Mouse (Mus musculus) heart, adult 2 months (tissue): Measurements from ENCODE around the gene Chst12. TPM values are rescaled to one million over a fixed set of nuclear protein-coding genes. Genes with fewer than 3 reads are reported as not detected.
A peak's percentile ranks its signal among the peaks of the same experiment; 100 is the strongest.

Experiments used
- DNase-seq, 2 experiments: peaks; one replicate each; pipeline ENCODE4 v3.0.0; 2021
- H3K27ac ChIP-seq: fragments of 200-600 bp; 2 replicates; pipeline ENCODE4 v1.8.1; 2022
- H3K27me3 ChIP-seq: fragments of 200-500 bp; 2 replicates; pipeline ENCODE4 v1.6.1; 2012; ENCODE audit warnings: mild to moderate bottlenecking, low read length, inconsistent platforms, mixed read lengths; ENCODE audit not compliant: control insufficient read depth, insufficient read depth
- H3K36me3 ChIP-seq: fragments of 200-500 bp; 2 replicates; pipeline ENCODE4 v1.6.1; 2012; ENCODE audit warnings: low read length, inconsistent platforms; ENCODE audit not compliant: control insufficient read depth, insufficient read depth
- H3K4me1 ChIP-seq: fragments of 200-500 bp; 2 replicates; pipeline ENCODE4 v1.6.1; 2011; ENCODE audit warnings: low read length; ENCODE audit not compliant: control insufficient read depth, insufficient read depth
- H3K4me3 ChIP-seq: fragments of 200-600 bp; 2 replicates; pipeline ENCODE4 v1.8.1; 2022
- H3K79me2 ChIP-seq: fragments of 200-500 bp; replicated peaks from 2 replicates; pipeline ENCODE4 v1.6.1; 2012; ENCODE audit warnings: mild to moderate bottlenecking, inconsistent platforms, low read length, moderate library complexity, mixed read lengths; ENCODE audit not compliant: control insufficient read depth, insufficient read depth
- H3K9ac ChIP-seq: fragments of 200-500 bp; 2 replicates; pipeline ENCODE4 v1.6.1; 2012; ENCODE audit warnings: low read depth, mild to moderate bottlenecking, control low read depth, inconsistent platforms, low read length, mixed read lengths
- CTCF ChIP-seq: fragments of 200-600 bp; IDR thresholded peaks from 2 replicates; pipeline ENCODE4 v1.8.1; 2022; ENCODE audit warnings: antibody characterized with exemption, mild to moderate bottlenecking, moderate library complexity
- EP300 ChIP-seq: fragments of 200-500 bp; IDR thresholded peaks from 2 replicates; pipeline ENCODE4 v1.6.1; 2011; ENCODE audit warnings: low read depth, low read length, control low read depth; ENCODE audit not compliant: insufficient read depth
- POLR2A ChIP-seq: fragments of 200-500 bp; IDR thresholded peaks from 2 replicates; pipeline ENCODE4 v1.6.1; 2011; ENCODE audit warnings: mild to moderate bottlenecking, low read depth, low read length, control low read depth; ENCODE audit not compliant: insufficient read depth
- WGBS: fragments of 180-500 bp; shearing (Covaris S2); methylation state at CpG from one replicate; pipeline ENCODE4 v1.1.7; 2018; 5-methylcytosine and 5-hydroxymethylcytosine counted together
- intact Hi-C: fragments of 180-260 bp; cut with DNase I; formaldehyde crosslinking; loops from one replicate; pipeline ENCODE4 v1.15.1; 2025
- polyA plus RNA-seq: library from polyadenylated mRNA; depleted of rRNA; stranded (reverse); fragments of >200 nt; gene quantifications from 2 replicates; pipeline ENCODE4 v1.2.3, GENCODE M21; 2012
- total RNA-seq, 2 experiments: library from RNA; stranded (reverse); gene quantifications; 2 replicates each; pipeline ENCODE4 v1.2.3; 2021

Chst12 gene
- total and polyA plus RNA-seq, 3 experiments = 4.5 to 11.2 (median 4.8) TPM

- TF ChIP-seq EP300 (no peak), POLR2A (no peak), CTCF (no peak)
- Histone ChIP-seq H3K27ac (no peak overlapping the region), H3K4me1 (peaks cover 1% of the 10 kb centered on the region; the same call in 1 of the 2 replicates), H3K79me2 (no peaks in the 10 kb centered on the region), H3K27me3 (no peaks in the 10 kb centered on the region), H3K9ac (no peak overlapping the region), H3K4me3 (no peak overlapping the region), H3K36me3 (no peaks in the 10 kb centered on the region)
- intact Hi-C loops = no loop called here
- WGBS = 69% methylated on average over 13 of the region's 13 CpGs
- DNase-seq = no peak
These were observed 32.8 kb downstream of the Chst12 start for GRCm38 (mm10) chr5:140538111-140538683.

GRCm38 (mm10) chr5:140540106-140540505, 34.8 kb downstream of the Chst12 start:
- TF ChIP-seq CTCF = peak; percentile 93
- no peak for TF ChIP-seq POLR2A
- TF ChIP-seq EP300 = peak; percentile 94
- H3K4me3 ChIP-seq = no peak overlapping the region
- no peaks in the 10 kb centered on the region for H3K36me3 ChIP-seq
- H3K27ac ChIP-seq = no peak overlapping the region
- no peak overlapping the region for H3K9ac ChIP-seq
- WGBS = 14% methylated on average over 8 of the region's 8 CpGs
- H3K27me3 ChIP-seq = no peaks in the 10 kb centered on the region
- no peaks in the 10 kb centered on the region for H3K79me2 ChIP-seq
- DNase-seq = peak; percentile 76 to 88
- intact Hi-C loops = loop anchor here (1.0 to 5.0 kb wide), 5 partner anchors 27 to 207 kb away; no protein-coding TSS in a partner anchor
- peaks cover 1% of the 10 kb centered on the region; the same call in 1 of the 2 replicates for H3K4me1 ChIP-seq

- no peak overlapping the region for H3K4me3 ChIP-seq
- H3K79me2 ChIP-seq = no peaks in the 10 kb centered on the region
- no peaks in the 10 kb centered on the region for H3K36me3 ChIP-seq
- 59% methylated on average over 9 of the region's 9 CpGs for WGBS
- no peak for DNase-seq
- no peaks in the 10 kb centered on the region for H3K27me3 ChIP-seq
- no peak overlapping the region for H3K9ac ChIP-seq
- no peak overlapping the region for H3K27ac ChIP-seq
- peaks cover 1% of the 10 kb centered on the region; the same call in 1 of the 2 replicates for H3K4me1 ChIP-seq
- no peak for TF ChIP-seq CTCF
- TF ChIP-seq POLR2A = no peak
- no peak for TF ChIP-seq EP300
- intact Hi-C loops = loop anchor here (5.0 kb wide), 1 partner anchor 204 kb away; no protein-coding TSS in a partner anchor
These were observed 37.6 kb downstream of the Chst12 start for GRCm38 (mm10) chr5:140542811-140543575.

- Histone ChIP-seq H3K4me3 (no peak overlapping the region), H3K27me3 (no peaks in the 10 kb centered on the region), H3K9ac (no peak overlapping the region), H3K79me2 (no peaks in the 10 kb centered on the region), H3K36me3 (no peaks in the 10 kb centered on the region), H3K27ac (no peak overlapping the region), H3K4me1 (peaks cover 3% of the 10 kb centered on the region)
- intact Hi-C loops = no loop called here
- WGBS = 46% methylated on average over 6 of the region's 6 CpGs
- TF ChIP-seq EP300 (no peak), POLR2A (no peak), CTCF (no peak)
- DNase-seq = no peak
These were observed 40.3 kb downstream of the Chst12 start for GRCm38 (mm10) chr5:140545651-140546050.

GRCm38 (mm10) chr5:140546332-140546731, 41.0 kb downstream of the Chst12 start:
- TF ChIP-seq EP300 (no peak), CTCF (peak; percentile 30; the same call in 1 of the 2 replicates), POLR2A (no peak)
- Histone ChIP-seq H3K4me3 (no peak overlapping the region), H3K79me2 (no peaks in the 10 kb centered on the region), H3K4me1 (peaks cover 3% of the 10 kb centered on the region), H3K27ac (no peak overlapping the region), H3K9ac (no peak overlapping the region), H3K36me3 (no peaks in the 10 kb centered on the region), H3K27me3 (no peaks in the 10 kb centered on the region)
- DNase-seq = no peak
- WGBS = 85% methylated on average over 19 of the region's 19 CpGs
- intact Hi-C loops = no loop called here
